Mouse (Mus musculus) adrenal gland, adult 10 weeks (tissue): ENCODE results near the gene Tep1. TPM values are rescaled to one million over a fixed set of nuclear protein-coding genes. Genes with fewer than 3 reads are reported as not detected.

ENCODE experiments used
- polyA plus RNA-seq: library from polyadenylated mRNA; stranded (reverse); fragments of 350-450 nt; fragmentation: Illumina TruSeq; extraction: RNeasy Lipid Tissue Mini Kit (QIAGEN cat#74804); gene quantifications from one replicate; pipeline ENCODE4 v1.2.3, GENCODE M21; 2014; ENCODE audit warnings: low read depth, low replicate concordance

Gene Tep1
- 11.6 TPM for polyA plus RNA-seq

DNA sequence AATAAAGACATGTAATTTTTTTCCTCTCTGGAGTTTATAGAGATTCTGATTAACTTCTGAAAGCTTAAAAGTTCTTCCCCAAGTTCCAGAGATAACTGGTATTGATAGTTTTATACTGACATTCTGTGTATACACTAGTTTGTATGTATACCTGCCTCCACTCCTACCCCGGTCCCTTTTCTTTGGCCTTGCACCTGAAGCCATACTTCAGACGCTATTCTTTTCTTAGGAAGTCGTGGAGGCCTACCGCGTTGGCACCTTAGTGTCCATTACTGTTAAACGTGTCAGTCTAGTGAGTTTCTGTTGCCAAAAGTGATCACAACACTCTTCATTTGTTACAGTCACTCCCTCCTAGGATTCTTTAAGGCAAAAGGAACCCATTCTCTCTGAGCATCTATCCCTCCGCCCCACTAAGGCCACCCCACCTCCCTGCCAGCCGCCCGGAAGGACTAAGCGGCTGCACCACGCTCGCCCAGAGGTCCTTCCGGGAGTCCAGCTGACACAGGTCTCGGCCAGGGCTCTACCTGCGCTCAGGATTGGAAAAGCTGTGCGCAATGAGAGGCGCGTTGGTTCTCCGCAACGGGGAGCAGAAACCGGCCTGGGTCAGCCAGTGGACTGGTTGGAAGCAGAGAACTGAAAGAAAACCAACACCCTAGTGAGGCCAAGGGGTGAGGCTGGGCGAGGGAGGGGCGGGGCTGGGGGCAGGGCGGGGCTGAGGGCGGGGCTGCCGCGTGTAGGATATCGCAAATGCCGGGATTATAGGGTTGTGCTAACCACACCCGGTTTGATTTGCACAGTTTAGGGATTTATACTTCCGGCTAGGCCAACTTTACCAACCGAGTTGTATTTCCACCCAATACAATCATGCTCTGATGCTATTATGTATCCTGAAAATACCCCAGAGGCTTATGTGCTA, at the start of gene Tep1:
Tep1 (minus strand) TSS at position 672 of the 916 bp plus-strand sequence.

DNA sequence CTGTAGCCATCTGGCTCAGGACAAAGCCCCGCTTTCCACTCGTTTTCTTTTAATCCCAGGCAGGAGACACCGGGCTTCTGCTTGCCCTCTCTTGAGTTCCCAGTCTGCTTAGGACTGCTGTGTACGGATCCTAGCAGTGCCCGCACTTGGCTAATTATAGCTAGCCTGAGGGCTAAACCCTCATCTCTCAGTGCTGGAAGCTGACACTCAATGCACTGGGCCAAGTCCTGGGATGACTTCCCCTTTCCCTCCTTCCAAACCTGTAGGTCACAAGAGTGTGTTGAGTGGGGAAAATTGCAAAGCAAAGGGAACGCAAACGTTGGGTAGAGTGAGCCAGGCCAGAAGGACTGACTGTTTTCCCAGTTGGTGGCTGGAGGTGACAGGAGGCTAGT, 27.0 kb upstream of the Tep1 start, which contains the start of gene Klhl33:
Klhl33 (minus strand) TSS at position 134 of the 392 bp plus-strand sequence.

DNA sequence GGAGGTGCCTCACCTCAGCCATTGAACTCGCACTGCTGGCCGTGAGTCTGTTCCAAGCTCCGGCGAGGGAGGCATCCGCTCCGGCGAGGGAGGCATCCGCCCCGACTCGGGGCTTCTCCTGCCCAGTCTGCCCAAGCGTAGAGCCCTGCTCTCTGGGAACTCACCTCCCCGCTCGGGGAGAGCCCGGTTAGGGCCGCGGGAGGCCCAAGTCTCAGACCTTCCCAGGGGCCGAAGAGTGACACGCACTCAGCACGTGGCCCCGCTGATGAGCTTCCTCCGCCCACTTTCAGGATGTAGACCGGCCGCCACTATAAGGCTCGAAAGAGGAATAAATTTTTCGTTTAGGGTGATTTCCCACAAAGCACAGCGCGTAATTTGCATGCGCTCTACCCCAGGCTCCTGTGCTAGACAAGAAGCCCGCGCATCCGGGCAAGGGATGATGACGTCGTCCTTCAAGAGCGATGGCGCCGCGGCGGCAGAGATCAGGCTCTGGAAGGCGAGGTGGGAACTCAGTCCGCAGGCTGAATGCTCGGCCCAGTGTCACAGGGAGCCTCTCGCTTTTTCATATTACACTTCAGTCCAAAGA, 62.8 kb downstream of the Tep1 start, which contains the start of the genes Ccnb1ip1 and Parp2:
Ccnb1ip1 (minus strand) TSS at position 246 of the 586 bp plus-strand sequence.
Parp2 (plus strand) TSS at position 355 of the 586 bp plus-strand sequence.

GRCm38 (mm10) chr14:50785251-50785637, 85.1 kb downstream of the Tep1 start, which contains the start of gene Ttc5:
TSS of gene Ttc5 (minus strand) at chr14:50785519.

Other genes starting within 250 kb of the Tep1 start
- gene Olfr745, start 231.2 kb downstream of the Tep1 start, polyA plus RNA-seq: not detected
- not detected for gene Olfr746, start 223.5 kb downstream of the Tep1 start, polyA plus RNA-seq
- gene Olfr747, start 177.4 kb downstream of the Tep1 start, polyA plus RNA-seq: not detected
- not detected for gene Olfr748, start 163.2 kb downstream of the Tep1 start, polyA plus RNA-seq
- gene Olfr749, start 125.5 kb downstream of the Tep1 start, polyA plus RNA-seq: not detected
- gene Ttc5, start 85.0 kb downstream of the Tep1 start, polyA plus RNA-seq: 14.5 TPM
- not detected for gene Ccnb1ip1, start 62.8 kb downstream of the Tep1 start, polyA plus RNA-seq
- 45.3 TPM for gene Parp2, start 62.7 kb downstream of the Tep1 start, polyA plus RNA-seq
- 1.8 TPM for gene Klhl33, start 26.9 kb upstream of the Tep1 start, polyA plus RNA-seq
- gene Osgep, start 54.3 kb upstream of the Tep1 start, polyA plus RNA-seq: 12.5 TPM
- 28.1 TPM for gene Apex1, start 54.4 kb upstream of the Tep1 start, polyA plus RNA-seq
- gene Pip4p1, start 60.3 kb upstream of the Tep1 start, polyA plus RNA-seq: 19.0 TPM
- gene Pnp, start 60.5 kb upstream of the Tep1 start, polyA plus RNA-seq: 56.6 TPM
- not detected for gene Gm49342, start 74.0 kb upstream of the Tep1 start, polyA plus RNA-seq
- 0.52 TPM for gene Pnp2, start 85.4 kb upstream of the Tep1 start, polyA plus RNA-seq
- 0.52 TPM for gene Rnase10, start 137.2 kb upstream of the Tep1 start, polyA plus RNA-seq
- not detected for gene Rnase9, start 171.3 kb upstream of the Tep1 start, polyA plus RNA-seq
- gene Rnase11, start 179.6 kb upstream of the Tep1 start, polyA plus RNA-seq: not detected
- not detected for gene Rnase12, start 187.1 kb upstream of the Tep1 start, polyA plus RNA-seq
- gene Olfr750, start 203.9 kb upstream of the Tep1 start, polyA plus RNA-seq: not detected
- 152 TPM for gene Rnase4, start 220.5 kb upstream of the Tep1 start, polyA plus RNA-seq
- gene Ang, start 220.6 kb upstream of the Tep1 start, polyA plus RNA-seq: 0.76 TPM
- gene Eddm3b, start 243.9 kb upstream of the Tep1 start, polyA plus RNA-seq: not detected